Mouse (Mus musculus) ES-Bruce4 (cell line): ENCODE measurements at regions not wholly inside any gene's neighbourhood (a gene's known extent, or its start where the extent isn't known, plus 50 kb on each side); places are given as distances from the start of the nearest gene placed in this dataset.

Experiments
- CTCF ChIP-seq: IDR thresholded peaks from one replicate; pipeline ENCODE4 v1.8.1; 2011; ENCODE audit warnings: low read depth, low read length
- EP300 ChIP-seq: IDR thresholded peaks from 2 replicates; pipeline ENCODE4 v1.6.1; 2011; ENCODE audit warnings: low read depth, low read length; ENCODE audit not compliant: insufficient read depth
- POLR2A ChIP-seq: IDR thresholded peaks from one replicate; pipeline ENCODE4 v1.8.1; 2011; ENCODE audit warnings: low read length; ENCODE audit not compliant: insufficient read depth

DNA sequence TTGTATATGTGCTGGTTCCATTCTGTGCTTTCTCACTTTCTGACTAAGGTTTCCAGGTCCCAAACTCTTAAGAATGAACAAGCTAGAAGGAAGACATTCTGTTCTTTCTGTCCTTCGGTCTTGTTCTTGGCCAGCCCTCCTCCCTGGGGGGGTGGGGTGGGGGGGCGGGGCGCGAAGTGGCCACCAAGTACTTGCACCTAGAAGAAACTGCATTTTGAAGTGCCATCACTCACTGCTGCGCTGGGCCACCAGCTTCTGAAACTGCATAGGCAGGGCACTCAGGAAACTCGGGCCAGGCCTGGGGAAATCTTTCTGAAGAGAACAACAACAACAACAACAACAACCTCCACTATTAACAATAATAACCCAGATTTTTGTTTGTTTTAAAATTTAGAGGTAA is 94.4 kb upstream of the Fut8 start:
- no peak for TF ChIP-seq CTCF
- TF ChIP-seq POLR2A, result no peak
- TF ChIP-seq EP300, result no peak
